ENCODE assay signal across 17 mouse cellular contexts in the genomic region with DNA sequence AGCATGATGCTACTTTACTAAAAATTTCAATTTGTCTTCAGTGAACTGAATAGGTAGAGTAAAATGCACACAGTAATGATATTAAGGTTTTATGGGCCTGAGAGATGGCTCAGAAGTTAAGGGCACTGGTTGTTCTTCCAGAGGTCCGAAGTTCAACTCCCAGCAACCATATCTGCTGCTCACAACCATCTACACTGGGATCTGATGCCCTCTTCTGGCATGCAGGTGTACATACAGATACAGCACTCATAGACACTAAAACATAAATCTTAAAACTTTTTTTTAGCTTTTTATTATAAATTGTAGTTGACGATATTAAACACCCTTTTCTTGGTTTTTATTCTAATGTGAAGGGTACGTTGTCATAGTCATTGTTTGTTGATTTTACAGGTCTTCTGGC. TPM values are rescaled to one million over a fixed set of nuclear protein-coding genes. Genes with fewer than 3 reads are reported as not detected.
DNase-seq lines count a peak whose midpoint lies in the region; ATAC-seq and TF ChIP-seq lines count a peak whose summit lies in the region.
"Had no signal": no experiment of that assay in that cellular context is flagged by ENCODE, and none has a peak within 500 bp of the region (broad histone marks: within the 10 kb centered on the region; RNA-seq: fewer than 3 reads in every experiment).

No protein-coding gene starts in this region.

- intact Hi-C loops in left cerebral cortex, adult 2 months (cut with DNase I), result loop anchor here (2.0 kb wide), 1 partner anchor 66 kb away; no protein-coding TSS in a partner anchor
- intact Hi-C loops in left cerebral cortex, postnatal 4 days (cut with DNase I), result loop anchor here (5.0 to 10.0 kb wide), 2 partner anchors 65 to 162 kb away; a partner anchor contains a TSS

- DNase-seq in forebrain, embryonic 14.5 days (ENCODE audit: low spot score), result peak; percentile 12
- DNase-seq in forebrain, embryonic 10.5 days (ENCODE audit: extremely low spot score, low spot score), result no peak
- DNase-seq in left cerebral cortex, adult 2 months (ENCODE audit: extremely low spot score in 1 of 2, low spot score in 2 of 2), result no peak
- no peak for DNase-seq in left cerebral cortex, adult 11 months (ENCODE audit: low spot score)
- DNase-seq in cerebellum, adult 9-11 months, result no peak
- no peak for DNase-seq in left cerebral cortex, postnatal 4 days
- DNase-seq: heart, postnatal 14 days; kidney, adult 11 months; right cerebral cortex, postnatal 4 days had no signal

- peaks cover 72% of the 10 kb centered on the region for H3K36me3 ChIP-seq in forebrain, embryonic 14.5 days (ENCODE audit: control insufficient read depth, insufficient read depth, low read length)
- H3K36me3 ChIP-seq in forebrain, embryonic 10.5 days (replicated peaks), result peaks cover 97% of the 10 kb centered on the region
- peaks cover 51% of the 10 kb centered on the region for H3K36me3 ChIP-seq in ES-Bruce4 (ENCODE audit: control insufficient read depth, insufficient read depth, low read length, poor library complexity, severe bottlenecking)
- H3K36me3 ChIP-seq in intestine, embryonic 16.5 days (ENCODE audit: control insufficient read depth, insufficient read depth, low read length), result peaks cover under 1% of the 10 kb centered on the region; the same call in 1 of the 2 replicates

- TF ChIP-seq CTCF in left cerebral cortex, adult 2 months (IDR thresholded peaks at IDR 0.05), result peak; percentile 56
- TF ChIP-seq CTCF in ES-Bruce4 (IDR thresholded peaks at IDR 0.05; ENCODE audit: low read depth, low read length), result peak; percentile 14

- no peak overlapping the region for H3K4me2 ChIP-seq in forebrain, embryonic 14.5 days (ENCODE audit: low read length)
- no peak overlapping the region for H3K4me2 ChIP-seq in intestine, embryonic 16.5 days (ENCODE audit: low read depth, low read length)
- H3K4me2 ChIP-seq: forebrain, embryonic 12.5 days; lung, embryonic 15.5 days; midbrain, embryonic 12.5 days had no signal

- H3K27me3 ChIP-seq in forebrain, embryonic 14.5 days (replicated peaks; ENCODE audit: control insufficient read depth, insufficient read depth, low read length), result no peaks in the 10 kb centered on the region
- no peaks in the 10 kb centered on the region for H3K27me3 ChIP-seq in forebrain, embryonic 10.5 days (ENCODE audit: poor library complexity, severe bottlenecking)
- H3K27me3 ChIP-seq in ES-Bruce4 (ENCODE audit: control insufficient read depth, insufficient read depth, low read length, poor library complexity, severe bottlenecking), result no peaks in the 10 kb centered on the region
- H3K27me3 ChIP-seq in intestine, embryonic 16.5 days (replicated peaks; ENCODE audit: control insufficient read depth, insufficient read depth, low read length), result no peaks in the 10 kb centered on the region
- H3K27me3 ChIP-seq: forebrain, embryonic 12.5 days; lung, embryonic 15.5 days; midbrain, embryonic 12.5 days had no signal

- H3K4me1 ChIP-seq in forebrain, embryonic 14.5 days (ENCODE audit: control insufficient read depth, insufficient read depth, low read length), result no peaks in the 10 kb centered on the region
- H3K4me1 ChIP-seq in forebrain, embryonic 10.5 days, result no peaks in the 10 kb centered on the region
- no peaks in the 10 kb centered on the region for H3K4me1 ChIP-seq in ES-Bruce4 (ENCODE audit: control insufficient read depth, insufficient read depth, low read length)
- no peaks in the 10 kb centered on the region for H3K4me1 ChIP-seq in intestine, embryonic 16.5 days (ENCODE audit: control insufficient read depth, insufficient read depth, low read length)
- H3K4me1 ChIP-seq: embryonic facial prominence, embryonic 10.5 days; forebrain, embryonic 12.5 days; lung, embryonic 15.5 days; midbrain, embryonic 12.5 days had no signal

- ATAC-seq in forebrain, embryonic 14.5 days, result no peak
- ATAC-seq in intestine, embryonic 16.5 days, result 0 out of 2 replicates have a peak, but pooled peaks have one; percentile 52

- TF ChIP-seq POLR2A in ES-Bruce4 (IDR thresholded peaks at IDR 0.05; ENCODE audit: insufficient read depth, low read length), result no peak

- H3K9ac ChIP-seq in forebrain, embryonic 14.5 days (ENCODE audit: low read length), result no peak overlapping the region
- no peak overlapping the region for H3K9ac ChIP-seq in ES-Bruce4 (ENCODE audit: low read depth, poor library complexity, severe bottlenecking)
- no peak overlapping the region for H3K9ac ChIP-seq in intestine, embryonic 16.5 days (ENCODE audit: low read depth, low read length)
- H3K9ac ChIP-seq: forebrain, embryonic 12.5 days; lung, embryonic 15.5 days; midbrain, embryonic 12.5 days had no signal

- H3K27ac ChIP-seq in forebrain, embryonic 14.5 days (ENCODE audit: low read depth, low read length), result no peak overlapping the region
- H3K27ac ChIP-seq in forebrain, embryonic 10.5 days, result no peak overlapping the region
- H3K27ac ChIP-seq in left cerebral cortex, adult 2 months, result no peak overlapping the region
- H3K27ac ChIP-seq in ES-Bruce4 (ENCODE audit: insufficient read depth, low read length), result no peak overlapping the region
- H3K27ac ChIP-seq in intestine, embryonic 16.5 days (ENCODE audit: low read length), result no peak overlapping the region
- H3K27ac ChIP-seq: embryonic facial prominence, embryonic 10.5 days; forebrain, embryonic 12.5 days; lung, embryonic 15.5 days; midbrain, embryonic 12.5 days had no signal

- 88% methylated on average over 3 of the region's 3 CpGs for WGBS in forebrain, embryonic 14.5 days
- WGBS in forebrain, embryonic 10.5 days, result 96% methylated on average over 3 of the region's 3 CpGs
- 84% methylated on average over 3 of the region's 3 CpGs for WGBS in intestine, embryonic 16.5 days

- no peak for TF ChIP-seq EP300 in ES-Bruce4 (IDR thresholded peaks at IDR 0.05; ENCODE audit: insufficient read depth, low read depth, low read length)

- H3K9me3 ChIP-seq in forebrain, embryonic 14.5 days (replicated peaks; ENCODE audit: control insufficient read depth, low read length), result no peaks in the 10 kb centered on the region
- H3K9me3 ChIP-seq in forebrain, embryonic 10.5 days, result no peaks in the 10 kb centered on the region
- H3K9me3 ChIP-seq in ES-Bruce4 (replicated peaks; ENCODE audit: control insufficient read depth, insufficient read depth, low read length, poor library complexity, severe bottlenecking), result no peaks in the 10 kb centered on the region
- H3K9me3 ChIP-seq in intestine, embryonic 16.5 days (ENCODE audit: control insufficient read depth, low read length), result no peaks in the 10 kb centered on the region
- H3K9me3 ChIP-seq: embryonic facial prominence, embryonic 10.5 days; forebrain, embryonic 12.5 days; lung, embryonic 15.5 days; midbrain, embryonic 12.5 days had no signal

- H3K4me3 ChIP-seq in forebrain, embryonic 14.5 days (ENCODE audit: low read depth, low read length), result no peak overlapping the region
- no peak overlapping the region for H3K4me3 ChIP-seq in forebrain, embryonic 10.5 days
- no peak overlapping the region for H3K4me3 ChIP-seq in left cerebral cortex, adult 2 months
- H3K4me3 ChIP-seq in ES-Bruce4 (ENCODE audit: low read depth, low read length), result no peak overlapping the region
- H3K4me3 ChIP-seq in intestine, embryonic 16.5 days (ENCODE audit: low read length), result no peak overlapping the region
- H3K4me3 ChIP-seq: embryonic facial prominence, embryonic 10.5 days; forebrain, embryonic 12.5 days; lung, embryonic 15.5 days; midbrain, embryonic 12.5 days had no signal

RNA-seq across cellular contexts. Expression of a gene that starts 20.0 kb away (rescaled TPM):
- polyA plus RNA-seq in forebrain, embryonic 14.5 days (2014; fragmentation: Nextera tagmentation; extraction: Ambion mirVana), result 1.5 and 1.6 TPM in 2 replicates
- polyA plus RNA-seq in forebrain, embryonic 10.5 days (2016; fragmentation: Nextera tagmentation; extraction: Ambion mirVana), result 4.3 and 5.0 TPM in 2 replicates
- 1 to 10 TPM; 2.2 TPM for total RNA-seq in left cerebral cortex, adult 2 months (2021)
- polyA plus RNA-seq in ES-Bruce4 (2011; ENCODE audit: insufficient read depth, insufficient read length, low read depth, missing spikeins), result 5.2 and 5.5 TPM in 2 replicates
- polyA plus RNA-seq in intestine, embryonic 16.5 days (2015; fragmentation: Nextera tagmentation; extraction: Ambion mirVana), result 2.5 and 2.7 TPM in 2 replicates
- 1 to 10 TPM; 1.9 TPM for total RNA-seq in left cerebral cortex, postnatal 4 days (2021)

RNA-seq across cellular contexts. Expression of a gene that starts 33.5 kb away (rescaled TPM):
- 51.6 and 62.2 TPM in 2 replicates for polyA plus RNA-seq in forebrain, embryonic 14.5 days (2014; fragmentation: Nextera tagmentation; extraction: Ambion mirVana)
- polyA plus RNA-seq in forebrain, embryonic 10.5 days (2016; fragmentation: Nextera tagmentation; extraction: Ambion mirVana), result 46.0 and 46.4 TPM in 2 replicates
- 10 to 100 TPM; 48.0 to 52.2 TPM for total RNA-seq in left cerebral cortex, adult 2 months (2021)
- 114 and 126 TPM in 2 replicates for polyA plus RNA-seq in ES-Bruce4 (2011; ENCODE audit: insufficient read depth, insufficient read length, low read depth, missing spikeins)
- 21.0 and 23.1 TPM in 2 replicates for polyA plus RNA-seq in intestine, embryonic 16.5 days (2015; fragmentation: Nextera tagmentation; extraction: Ambion mirVana)
- total RNA-seq in left cerebral cortex, postnatal 4 days (2021), result 10 to 100 TPM; 88.0 to 92.8 TPM

RNA-seq across cellular contexts. Expression of a gene that starts 53.5 kb away (rescaled TPM):
- polyA plus RNA-seq in forebrain, embryonic 14.5 days (2014; fragmentation: Nextera tagmentation; extraction: Ambion mirVana), result 323 and 355 TPM in 2 replicates
- 327 and 338 TPM in 2 replicates for polyA plus RNA-seq in forebrain, embryonic 10.5 days (2016; fragmentation: Nextera tagmentation; extraction: Ambion mirVana)
- 100 to 1,000 TPM; 109 to 116 TPM for total RNA-seq in left cerebral cortex, adult 2 months (2021)
- polyA plus RNA-seq in ES-Bruce4 (2011; ENCODE audit: insufficient read depth, insufficient read length, low read depth, missing spikeins), result 300 and 320 TPM in 2 replicates
- 269 and 294 TPM in 2 replicates for polyA plus RNA-seq in intestine, embryonic 16.5 days (2015; fragmentation: Nextera tagmentation; extraction: Ambion mirVana)
- total RNA-seq in left cerebral cortex, postnatal 4 days (2021), result 100 to 1,000 TPM; 163 to 170 TPM

RNA-seq across cellular contexts. Expression of a gene that starts 53.7 kb away (rescaled TPM):
- polyA plus RNA-seq in forebrain, embryonic 14.5 days (2014; fragmentation: Nextera tagmentation; extraction: Ambion mirVana), result 0.80 and 1.7 TPM in 2 replicates
- polyA plus RNA-seq in forebrain, embryonic 10.5 days (2016; fragmentation: Nextera tagmentation; extraction: Ambion mirVana), result 0.77 and 1.1 TPM in 2 replicates
- not detected for total RNA-seq in left cerebral cortex, adult 2 months (2021)
- polyA plus RNA-seq in ES-Bruce4 (2011; ENCODE audit: insufficient read depth, insufficient read length, low read depth, missing spikeins), result 6.2 and 7.7 TPM in 2 replicates
- 0.31 and 0.66 TPM in 2 replicates for polyA plus RNA-seq in intestine, embryonic 16.5 days (2015; fragmentation: Nextera tagmentation; extraction: Ambion mirVana)
- total RNA-seq in left cerebral cortex, postnatal 4 days (2021), result not detected
- total RNA-seq: adrenal gland, adult 18-20 months; heart, postnatal 14 days; left cerebral cortex, postnatal 10 days had no signal
